ENCODE assay signal across 9 mouse cellular contexts in the genomic region with DNA sequence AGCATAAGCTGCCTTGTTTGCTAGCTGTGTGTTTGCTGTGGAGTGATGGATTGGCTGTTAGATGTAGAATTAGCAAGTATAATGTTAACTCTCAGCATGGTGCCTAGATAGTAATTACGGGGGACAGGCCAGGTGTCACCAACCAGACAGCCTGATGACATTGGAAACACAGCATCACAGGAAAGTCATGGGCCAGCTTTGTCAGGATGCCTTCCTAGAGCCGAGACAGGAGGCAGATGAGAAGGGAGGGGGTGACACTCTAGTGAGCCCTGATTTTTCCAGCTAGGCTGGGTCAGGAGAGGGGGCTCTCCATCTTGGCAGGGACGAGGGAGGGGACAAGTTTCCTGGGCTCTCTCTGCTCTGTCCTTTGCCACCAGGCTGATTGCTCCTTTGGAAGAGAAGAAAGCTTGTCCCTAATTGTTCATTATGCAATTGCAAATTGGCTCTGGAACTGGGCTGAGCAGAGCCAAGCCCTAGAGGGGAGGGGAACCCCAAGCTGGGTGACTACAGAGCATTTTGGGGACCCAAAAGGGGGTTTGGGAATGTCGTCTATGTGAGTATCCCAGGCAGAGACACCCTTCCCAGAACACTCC. TPM values are rescaled to one million over a fixed set of nuclear protein-coding genes. Genes with fewer than 3 reads are reported as not detected.
DNase-seq lines count a peak whose midpoint lies in the region; ATAC-seq and TF ChIP-seq lines count a peak whose summit lies in the region.
"Had no signal": no experiment of that assay in that cellular context is flagged by ENCODE, and none has a peak within 500 bp of the region (broad histone marks: within the 10 kb centered on the region; RNA-seq: fewer than 3 reads in every experiment).

No protein-coding gene starts in this region.

- no peaks in the 10 kb centered on the region for H3K27me3 ChIP-seq in heart, adult 2 months (ENCODE audit: control insufficient read depth, insufficient read depth, low read length)
- no peaks in the 10 kb centered on the region for H3K27me3 ChIP-seq in embryonic facial prominence, embryonic 10.5 days (replicated peaks; ENCODE audit: low read depth, poor library complexity, severe bottlenecking)
- no peaks in the 10 kb centered on the region for H3K27me3 ChIP-seq in hindbrain, embryonic 11.5 days (ENCODE audit: control insufficient read depth, insufficient read depth, low read length)
- peaks cover 11% of the 10 kb centered on the region for H3K27me3 ChIP-seq in midbrain, embryonic 12.5 days

- H3K36me3 ChIP-seq in heart, adult 2 months (ENCODE audit: control insufficient read depth, insufficient read depth, low read length): no peaks in the 10 kb centered on the region
- H3K36me3 ChIP-seq in embryonic facial prominence, embryonic 10.5 days (replicated peaks): peaks cover 6% of the 10 kb centered on the region; the same call in 1 of the 2 replicates
- H3K36me3 ChIP-seq in hindbrain, embryonic 11.5 days (ENCODE audit: control insufficient read depth, insufficient read depth, low read length): no peaks in the 10 kb centered on the region
- H3K36me3 ChIP-seq in midbrain, embryonic 12.5 days: no peaks in the 10 kb centered on the region

- H3K27ac ChIP-seq in heart, adult 2 months: peak overlapping the region; percentile 10; the same call in 1 of the 2 replicates
- peak overlapping the region; percentile 80 for H3K27ac ChIP-seq in embryonic facial prominence, embryonic 10.5 days (replicated peaks)
- H3K27ac ChIP-seq in hindbrain, embryonic 11.5 days (ENCODE audit: low read depth, low read length): peak overlapping the region; percentile 51
- peak overlapping the region; percentile 77 for H3K27ac ChIP-seq in midbrain, embryonic 12.5 days (replicated peaks)

- DNase-seq in heart, adult 2 months: peak in 1 of 2 experiments; percentile 45
- no peak for DNase-seq in heart, postnatal 4 days
- no peak for DNase-seq in embryonic facial prominence, embryonic 10.5 days (ENCODE audit: low spot score)
- no peak for DNase-seq in hindbrain, embryonic 11.5 days (ENCODE audit: low spot score)
- DNase-seq in spleen, adult 18-20 months: no peak
- DNase-seq in adrenal gland, adult 18-20 months (ENCODE audit: low spot score in 2 of 2): no peak
- DNase-seq: thymus, adult 18-20 months had no signal

- H3K9ac ChIP-seq in heart, adult 2 months (ENCODE audit: low read depth, low read length): no peak overlapping the region
- H3K9ac ChIP-seq in hindbrain, embryonic 11.5 days (ENCODE audit: low read depth, low read length): no peak overlapping the region
- no peak overlapping the region for H3K9ac ChIP-seq in midbrain, embryonic 12.5 days (replicated peaks)

- no peak overlapping the region for H3K4me3 ChIP-seq in heart, adult 2 months
- H3K4me3 ChIP-seq in embryonic facial prominence, embryonic 10.5 days: no peak overlapping the region
- no peak overlapping the region for H3K4me3 ChIP-seq in hindbrain, embryonic 11.5 days (ENCODE audit: low read depth, low read length)
- H3K4me3 ChIP-seq in midbrain, embryonic 12.5 days: no peak overlapping the region

- 50% methylated on average over 4 of the region's 4 CpGs for WGBS in heart, adult 2 months
- WGBS in embryonic facial prominence, embryonic 10.5 days: 26% methylated on average over 4 of the region's 4 CpGs
- WGBS in hindbrain, embryonic 11.5 days: 21% methylated on average over 4 of the region's 4 CpGs
- WGBS in midbrain, embryonic 12.5 days: 16% methylated on average over 4 of the region's 4 CpGs

- TF ChIP-seq CTCF in heart, adult 2 months (IDR thresholded peaks at IDR 0.05): no peak

- H3K79me2 ChIP-seq in heart, adult 2 months (replicated peaks; ENCODE audit: control insufficient read depth, insufficient read depth, low read length): no peaks in the 10 kb centered on the region

- intact Hi-C loops in heart, adult 2 months (cut with DNase I): no loop called here

- no peaks in the 10 kb centered on the region for H3K9me3 ChIP-seq in embryonic facial prominence, embryonic 10.5 days
- no peaks in the 10 kb centered on the region for H3K9me3 ChIP-seq in hindbrain, embryonic 11.5 days (ENCODE audit: control insufficient read depth, low read length)
- no peaks in the 10 kb centered on the region for H3K9me3 ChIP-seq in midbrain, embryonic 12.5 days

- peaks cover 9% of the 10 kb centered on the region for H3K4me1 ChIP-seq in heart, adult 2 months (ENCODE audit: control insufficient read depth, insufficient read depth, low read length)
- H3K4me1 ChIP-seq in embryonic facial prominence, embryonic 10.5 days: peaks cover 74% of the 10 kb centered on the region
- H3K4me1 ChIP-seq in hindbrain, embryonic 11.5 days (replicated peaks; ENCODE audit: control insufficient read depth, insufficient read depth, low read length): peaks cover 20% of the 10 kb centered on the region
- peaks cover 43% of the 10 kb centered on the region for H3K4me1 ChIP-seq in midbrain, embryonic 12.5 days

- no peak for TF ChIP-seq POLR2A in heart, adult 2 months (IDR thresholded peaks at IDR 0.05; ENCODE audit: insufficient read depth, low read depth, low read length)

- no peak overlapping the region for H3K4me2 ChIP-seq in hindbrain, embryonic 11.5 days (replicated peaks; ENCODE audit: low read depth, low read length)
- H3K4me2 ChIP-seq in midbrain, embryonic 12.5 days (replicated peaks): no peak overlapping the region

- ATAC-seq in hindbrain, embryonic 11.5 days (ENCODE audit: low FRiP score): peak; percentile 44; the same call in 1 of the 2 replicates
- no peak for ATAC-seq in midbrain, embryonic 12.5 days (ENCODE audit: low FRiP score, low read depth)
- ATAC-seq in megakaryocyte progenitor cell, adult 5-6 weeks (replicated peaks; ENCODE audit: poor library complexity): no peak

- TF ChIP-seq EP300 in heart, adult 2 months (IDR thresholded peaks at IDR 0.05; ENCODE audit: insufficient read depth, low read depth, low read length): no peak

RNA-seq across cellular contexts. Expression of gene Ece1, which starts 29.6 kb away (rescaled TPM):
- total RNA-seq in heart, adult 2 months (2021): 100 to 1,000 TPM; 102 to 120 TPM
- 23.3 and 27.3 TPM in 2 replicates for polyA plus RNA-seq in heart, adult 2 months (2012; rRNA removed)
- 100 to 1,000 TPM; 119 to 133 TPM for total RNA-seq in heart, postnatal 4 days (2021)
- polyA plus RNA-seq in embryonic facial prominence, embryonic 10.5 days (2016; fragmentation: Nextera tagmentation; extraction: Ambion mirVana): 46.6 and 54.5 TPM in 2 replicates
- 25.1 and 29.2 TPM in 2 replicates for polyA plus RNA-seq in hindbrain, embryonic 11.5 days (2014; fragmentation: Nextera tagmentation; extraction: Ambion mirVana)
- 17.8 and 21.0 TPM in 2 replicates for polyA plus RNA-seq in midbrain, embryonic 12.5 days (2016; fragmentation: Nextera tagmentation; extraction: Ambion mirVana)
- 6.2 and 7.3 TPM in 2 replicates for total RNA-seq in megakaryocyte progenitor cell, adult 5-6 weeks (2015)
- 2.9 and 3.2 TPM in 2 replicates for total RNA-seq in megakaryocyte progenitor cell, adult 5-6 weeks (2017)
- total RNA-seq in adrenal gland, adult 18-20 months (2021): 100 to 1,000 TPM; 210 to 273 TPM

Comparison
In these comparisons a context has a peak if more than half of its experiments do, and no peak if none do; other contexts are left out.
1. H3K27ac ChIP-seq: peak in every context shown above with its lines; median percentile 80 in embryonic facial prominence, embryonic 10.5 days; 77 in midbrain, embryonic 12.5 days; 51 in hindbrain, embryonic 11.5 days; 10 in heart, adult 2 months.
2. RNA of gene Ece1, which starts 29.6 kb away (total RNA-seq): 210 to 273 TPM in adrenal gland, adult 18-20 months, 119 to 133 TPM in heart, postnatal 4 days and 102 to 120 TPM in heart, adult 2 months; 2.9 to 7.3 TPM in megakaryocyte progenitor cell, adult 5-6 weeks; every median in the first group is over 10 times any median in the second.